Mouse (Mus musculus): ENCODE measurements around the gene Stmn3. TPM values are rescaled to one million over a fixed set of nuclear protein-coding genes. Genes with fewer than 3 reads are reported as not detected.

Gene Stmn3
- polyA plus RNA-seq, 1 experiment, result not detected

DNA sequence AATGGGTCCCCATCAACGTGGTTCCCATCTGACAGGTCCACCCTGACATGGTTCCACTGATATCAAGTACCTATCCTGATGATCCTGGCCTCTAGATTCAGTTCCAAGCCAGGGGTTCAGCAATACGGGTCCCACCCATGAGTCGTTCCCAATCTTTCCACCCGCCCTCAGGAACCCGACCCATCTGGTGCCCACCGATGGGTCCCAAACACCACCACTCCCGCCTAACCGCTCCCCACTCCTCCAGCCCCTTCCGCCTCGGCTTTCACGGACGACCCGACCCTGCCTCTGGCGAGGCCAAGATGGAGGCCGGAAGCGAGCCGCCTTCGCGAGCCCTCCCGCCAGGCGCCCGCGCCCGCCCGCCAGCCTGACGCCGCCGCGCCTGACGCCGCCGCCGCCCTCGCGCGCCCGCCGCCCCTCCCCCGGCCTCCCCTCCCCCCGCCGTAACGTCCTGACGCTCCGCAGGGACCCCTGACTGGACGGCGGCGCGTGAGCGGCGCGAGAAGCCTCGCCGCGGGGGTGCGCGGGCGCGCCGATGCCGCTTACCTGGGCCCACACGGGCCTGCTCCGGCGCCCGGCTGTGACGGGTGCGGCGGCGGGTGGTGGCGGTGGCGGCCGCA is 26.9 kb downstream of the Stmn3 start:
- peaks cover 22% of the 10 kb centered on the region for H3K36me3 ChIP-seq (replicated peaks; ENCODE audit: low read length)
- H3K4me3 ChIP-seq (replicated peaks), result peak overlapping the region; percentile 97

DNA sequence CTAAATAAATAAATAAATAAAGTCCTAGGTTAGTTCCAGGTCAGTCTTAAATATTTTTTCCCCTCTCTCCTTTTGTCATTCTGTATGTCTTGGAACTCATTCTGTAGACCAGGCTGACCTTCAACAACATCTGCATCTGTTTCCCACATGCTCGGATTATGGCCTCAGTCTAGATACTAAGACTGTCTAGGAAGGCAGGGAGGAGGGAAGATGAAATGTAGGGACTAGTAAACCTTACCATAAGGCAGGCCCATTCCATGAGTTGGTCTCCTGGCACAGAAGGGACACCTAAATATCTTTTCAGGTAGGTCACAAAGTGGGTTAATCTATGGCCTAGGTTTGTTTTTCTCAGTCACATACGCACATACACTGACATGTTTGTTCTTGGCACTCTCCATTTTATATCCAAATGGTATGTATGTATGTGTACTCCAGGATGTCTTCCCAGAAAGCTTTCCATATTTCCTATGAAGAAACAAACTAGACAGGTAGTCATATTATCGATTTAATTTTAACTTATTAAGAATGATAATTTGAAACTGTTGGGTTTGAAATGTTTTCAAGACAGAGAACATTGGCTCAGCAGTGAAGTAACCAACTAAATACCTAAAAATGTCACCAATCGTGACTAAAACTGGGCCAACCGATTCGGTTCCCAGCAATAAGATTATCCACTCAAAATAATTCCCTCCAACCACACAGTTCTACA is 27.5 kb downstream of the Stmn3 start:
- Histone ChIP-seq H3K36me3 (replicated peaks; ENCODE audit: low read length) (peaks cover 29% of the 10 kb centered on the region), H3K9me3 (no peaks in the 10 kb centered on the region), H3K4me3 (replicated peaks) (peak overlapping the region; percentile 97), H3K27me3 (replicated peaks) (no peaks in the 10 kb centered on the region), H3K4me1 (peaks cover 42% of the 10 kb centered on the region)
- no peak for TF ChIP-seq FLI1 (IDR thresholded peaks at IDR 0.05; ENCODE audit: low read length)
- TF ChIP-seq GATA1 (IDR thresholded peaks at IDR 0.05; ENCODE audit: borderline replicate concordance, low read length), result no peak

More for the DNA sequence above, 26.9 kb downstream of the Stmn3 start:
- Histone ChIP-seq H3K9me3 (no peaks in the 10 kb centered on the region), H3K4me1 (peaks cover 36% of the 10 kb centered on the region), H3K27me3 (replicated peaks) (no peaks in the 10 kb centered on the region)
- no peak for TF ChIP-seq GATA1 (IDR thresholded peaks at IDR 0.05; ENCODE audit: borderline replicate concordance, low read length)
- no peak for TF ChIP-seq FLI1 (IDR thresholded peaks at IDR 0.05; ENCODE audit: low read length)

DNA sequence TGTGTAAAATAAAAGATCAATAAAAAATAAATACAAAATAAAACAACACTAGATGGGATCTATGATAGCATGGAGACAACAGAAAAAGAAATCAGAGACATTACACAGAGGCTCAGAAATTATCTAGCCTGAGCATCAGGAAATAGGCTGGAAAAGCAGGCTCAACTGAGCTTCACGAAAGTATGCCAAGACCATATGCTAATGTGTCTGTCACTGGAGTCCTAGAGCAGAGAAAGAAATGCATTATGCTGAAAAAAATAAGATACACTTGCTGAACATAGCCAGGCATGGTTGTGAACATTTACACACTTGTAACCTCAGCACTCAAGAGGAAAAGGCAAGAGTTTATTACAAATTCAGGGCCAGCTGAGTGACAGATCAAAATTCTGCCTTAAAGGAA is 34.3 kb downstream of the Stmn3 start:
- no peaks in the 10 kb centered on the region for H3K9me3 ChIP-seq
- TF ChIP-seq GATA1 (IDR thresholded peaks at IDR 0.05; ENCODE audit: borderline replicate concordance, low read length) (no peak), FLI1 (IDR thresholded peaks at IDR 0.05; ENCODE audit: low read length) (no peak)
- H3K4me1 ChIP-seq, result peaks cover 17% of the 10 kb centered on the region
- no peaks in the 10 kb centered on the region for H3K27me3 ChIP-seq (replicated peaks)
- H3K4me3 ChIP-seq (replicated peaks), result no peak overlapping the region
- peaks cover 81% of the 10 kb centered on the region for H3K36me3 ChIP-seq (replicated peaks; ENCODE audit: low read length)

DNA sequence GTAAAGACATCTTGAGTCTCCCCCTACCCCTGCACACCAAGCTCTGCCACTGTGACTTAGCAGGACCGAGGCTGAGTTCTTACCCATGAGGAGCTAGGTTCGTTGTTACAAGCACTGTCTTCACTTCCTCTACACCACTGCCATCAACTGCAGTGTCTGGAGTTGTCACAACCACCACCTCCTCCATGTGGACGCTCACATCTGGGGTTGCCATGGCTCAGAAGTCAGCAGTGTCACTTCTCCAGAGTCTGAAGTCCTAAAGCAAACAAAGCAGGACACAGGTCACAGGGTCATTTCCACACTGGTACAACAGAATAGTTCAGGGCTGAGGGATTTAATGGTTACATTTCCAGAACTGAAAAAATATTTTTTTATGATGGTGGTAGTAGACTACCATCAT is 36.4 kb downstream of the Stmn3 start:
- no peak for TF ChIP-seq FLI1 (IDR thresholded peaks at IDR 0.05; ENCODE audit: low read length)
- TF ChIP-seq GATA1 (IDR thresholded peaks at IDR 0.05; ENCODE audit: borderline replicate concordance, low read length), result no peak
- H3K4me1 ChIP-seq, result peaks cover 16% of the 10 kb centered on the region
- no peaks in the 10 kb centered on the region for H3K9me3 ChIP-seq
- H3K36me3 ChIP-seq (replicated peaks; ENCODE audit: low read length), result peaks cover 89% of the 10 kb centered on the region
- no peaks in the 10 kb centered on the region for H3K27me3 ChIP-seq (replicated peaks)
- H3K4me3 ChIP-seq (replicated peaks), result no peak overlapping the region

DNA sequence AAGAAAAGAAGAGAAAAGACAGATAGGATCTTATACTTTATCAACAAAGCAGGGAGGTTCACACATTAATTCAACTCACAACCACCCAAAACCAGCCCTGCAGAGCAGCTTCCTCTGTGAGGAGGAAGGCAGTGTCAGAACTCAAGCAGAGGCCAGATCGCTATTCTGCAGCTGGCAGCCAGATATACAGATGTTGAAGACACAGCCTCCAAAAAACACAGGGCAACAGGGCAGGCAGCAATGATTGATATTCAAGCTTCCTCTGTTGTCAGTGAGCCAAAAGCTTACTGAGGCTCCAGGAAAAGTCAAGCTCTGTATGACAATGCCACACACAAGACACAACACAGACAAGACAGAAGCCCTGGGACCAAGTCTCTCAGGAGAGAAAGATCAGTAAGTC is 37.5 kb downstream of the Stmn3 start:
- no peak overlapping the region for H3K4me3 ChIP-seq (replicated peaks)
- H3K9me3 ChIP-seq, result no peaks in the 10 kb centered on the region
- no peaks in the 10 kb centered on the region for H3K27me3 ChIP-seq (replicated peaks)
- peaks cover 91% of the 10 kb centered on the region for H3K36me3 ChIP-seq (replicated peaks; ENCODE audit: low read length)
- TF ChIP-seq GATA1 (IDR thresholded peaks at IDR 0.05; ENCODE audit: borderline replicate concordance, low read length), result no peak
- no peak for TF ChIP-seq FLI1 (IDR thresholded peaks at IDR 0.05; ENCODE audit: low read length)
- peaks cover 10% of the 10 kb centered on the region for H3K4me1 ChIP-seq

DNA sequence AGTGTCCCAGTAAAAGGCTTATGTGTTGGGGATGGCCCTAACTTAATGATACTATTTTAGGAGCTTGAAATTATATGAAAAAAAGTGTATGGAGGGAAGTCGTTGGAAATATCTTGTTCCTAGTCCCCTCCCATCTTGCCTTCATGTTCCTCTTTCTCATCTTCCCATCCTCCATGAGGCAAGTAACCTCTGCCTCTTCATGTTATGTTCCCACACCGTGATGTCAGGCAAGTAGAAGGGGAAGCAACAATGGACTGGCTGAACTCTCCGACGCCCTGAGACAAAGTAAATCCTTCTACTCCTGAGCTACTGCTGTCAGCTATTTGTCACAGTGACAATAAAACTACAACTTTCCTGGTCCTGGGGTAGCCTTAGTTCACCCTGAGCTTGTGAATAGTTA is 39.7 kb downstream of the Stmn3 start:
- peaks cover 10% of the 10 kb centered on the region for H3K4me1 ChIP-seq
- no peak overlapping the region for H3K4me3 ChIP-seq (replicated peaks)
- peaks cover 93% of the 10 kb centered on the region for H3K36me3 ChIP-seq (replicated peaks; ENCODE audit: low read length)
- no peaks in the 10 kb centered on the region for H3K9me3 ChIP-seq
- TF ChIP-seq GATA1 (IDR thresholded peaks at IDR 0.05; ENCODE audit: borderline replicate concordance, low read length) (no peak), FLI1 (IDR thresholded peaks at IDR 0.05; ENCODE audit: low read length) (no peak)
- H3K27me3 ChIP-seq (replicated peaks), result no peaks in the 10 kb centered on the region

DNA sequence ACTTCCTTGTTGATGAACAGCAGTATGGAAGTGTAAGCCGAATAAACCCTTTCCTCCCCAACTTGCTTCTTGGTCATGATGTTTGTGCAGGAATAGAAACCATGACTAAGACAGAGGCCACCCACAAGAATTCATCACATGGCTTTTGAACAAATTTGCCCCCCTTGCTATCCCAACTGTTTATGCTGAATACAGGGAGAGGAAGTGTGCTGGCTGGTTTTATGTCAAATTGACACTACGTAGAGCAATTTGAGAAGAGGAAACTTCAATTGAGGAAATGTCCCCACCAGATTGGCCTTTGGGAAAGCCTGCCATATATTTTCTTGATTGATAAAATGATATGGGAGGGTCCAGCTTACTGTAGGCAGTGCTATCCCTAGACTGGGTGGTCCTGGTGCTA is 40.5 kb downstream of the Stmn3 start:
- TF ChIP-seq FLI1 (IDR thresholded peaks at IDR 0.05; ENCODE audit: low read length), result no peak
- TF ChIP-seq GATA1 (IDR thresholded peaks at IDR 0.05; ENCODE audit: borderline replicate concordance, low read length), result no peak
- peaks cover 93% of the 10 kb centered on the region for H3K36me3 ChIP-seq (replicated peaks; ENCODE audit: low read length)
- H3K9me3 ChIP-seq, result no peaks in the 10 kb centered on the region
- H3K4me1 ChIP-seq, result peaks cover 10% of the 10 kb centered on the region
- no peak overlapping the region for H3K4me3 ChIP-seq (replicated peaks)
- H3K27me3 ChIP-seq (replicated peaks), result no peaks in the 10 kb centered on the region

DNA sequence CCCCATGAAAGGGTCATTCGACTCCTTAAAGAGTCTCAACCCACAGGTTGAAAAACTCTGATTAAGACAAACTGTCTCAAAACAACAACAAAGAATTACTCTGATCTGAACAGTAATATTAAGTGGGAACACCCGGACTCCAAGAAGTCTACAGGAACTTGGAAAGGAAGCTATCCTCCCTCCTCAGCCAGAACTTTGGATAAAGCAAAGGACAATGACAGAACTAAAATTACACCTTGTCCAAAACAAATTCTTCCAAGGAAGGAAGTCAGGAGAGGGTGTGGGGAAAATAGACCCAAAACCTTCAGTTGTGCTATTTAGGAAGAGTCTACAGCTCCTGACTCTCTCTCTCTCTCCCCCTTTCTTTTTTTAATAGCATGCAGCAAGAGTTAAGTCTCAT is 42.2 kb downstream of the Stmn3 start:
- Histone ChIP-seq H3K4me1 (peaks cover 5% of the 10 kb centered on the region; the same call in 1 of the 2 replicates), H3K4me3 (replicated peaks) (no peak overlapping the region), H3K27me3 (replicated peaks) (no peaks in the 10 kb centered on the region), H3K9me3 (no peaks in the 10 kb centered on the region), H3K36me3 (replicated peaks; ENCODE audit: low read length) (peaks cover 92% of the 10 kb centered on the region)
- no peak for TF ChIP-seq GATA1 (IDR thresholded peaks at IDR 0.05; ENCODE audit: borderline replicate concordance, low read length)

DNA sequence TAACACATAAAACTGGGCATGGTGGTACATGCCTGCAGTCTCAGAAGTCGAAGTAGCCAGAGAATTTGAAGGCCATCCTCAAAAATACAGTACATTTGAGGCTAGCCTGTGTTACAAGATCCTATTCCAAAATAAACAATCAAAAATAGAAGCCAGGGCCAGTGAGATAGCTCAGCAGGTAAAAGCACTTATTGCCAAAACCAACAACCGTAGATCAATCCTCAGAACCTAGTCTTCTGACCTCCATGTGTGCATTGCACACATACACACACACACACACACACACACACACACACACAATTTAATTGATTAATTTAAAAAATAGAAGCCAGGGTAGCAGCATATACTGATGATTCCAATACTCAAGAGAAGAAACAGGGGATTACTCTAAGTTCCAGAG is 47.5 kb downstream of the Stmn3 start:
- TF ChIP-seq FLI1 (IDR thresholded peaks at IDR 0.05; ENCODE audit: low read length) (no peak), GATA1 (IDR thresholded peaks at IDR 0.05; ENCODE audit: borderline replicate concordance, low read length) (no peak)
- Histone ChIP-seq H3K36me3 (replicated peaks; ENCODE audit: low read length) (peaks cover 94% of the 10 kb centered on the region), H3K9me3 (no peaks in the 10 kb centered on the region), H3K4me1 (no peaks in the 10 kb centered on the region), H3K4me3 (replicated peaks) (no peak overlapping the region), H3K27me3 (replicated peaks) (no peaks in the 10 kb centered on the region)

Other genes starting within 250 kb of the Stmn3 start
- gene Kcnq2, start 179.2 kb downstream of the Stmn3 start, polyA plus RNA-seq (2012; ENCODE audit: insufficient read depth, low replicate concordance), result not detected in 2 replicates
- not detected in 2 replicates for gene Eef1a2, start 157.5 kb downstream of the Stmn3 start, polyA plus RNA-seq (2012; ENCODE audit: insufficient read depth, low replicate concordance)
- 257 and 509 TPM in 2 replicates for gene Ppdpf, start 127.3 kb downstream of the Stmn3 start, polyA plus RNA-seq (2012; ENCODE audit: insufficient read depth, low replicate concordance)
- not detected in 2 replicates for gene Ptk6, start 111.7 kb downstream of the Stmn3 start, polyA plus RNA-seq (2012; ENCODE audit: insufficient read depth, low replicate concordance)
- gene Srms, start 101.3 kb downstream of the Stmn3 start, polyA plus RNA-seq (2012; ENCODE audit: insufficient read depth, low replicate concordance), result not detected in 2 replicates
- not detected in 2 replicates for gene Fndc11, start 94.5 kb downstream of the Stmn3 start, polyA plus RNA-seq (2012; ENCODE audit: insufficient read depth, low replicate concordance)
- 1.9 and 2.3 TPM in 2 replicates for gene Helz2, start 72.5 kb downstream of the Stmn3 start, polyA plus RNA-seq (2012; ENCODE audit: insufficient read depth, low replicate concordance)
- gene Gmeb2, start 26.5 kb downstream of the Stmn3 start, polyA plus RNA-seq (2012; ENCODE audit: insufficient read depth, low replicate concordance), result 4.9 and 8.0 TPM in 2 replicates
- gene Rtel1, start 5.2 kb upstream of the Stmn3 start, polyA plus RNA-seq (2012; ENCODE audit: insufficient read depth, low replicate concordance), result 1.5 and 6.1 TPM in 2 replicates
- gene Zgpat, start 50.4 kb upstream of the Stmn3 start, polyA plus RNA-seq (2012; ENCODE audit: insufficient read depth, low replicate concordance), result 3.5 and 17.6 TPM in 2 replicates
- 5.0 and 9.7 TPM in 2 replicates for gene Arfrp1, start 50.9 kb upstream of the Stmn3 start, polyA plus RNA-seq (2012; ENCODE audit: insufficient read depth, low replicate concordance)
- gene Lime1, start 65.6 kb upstream of the Stmn3 start, polyA plus RNA-seq (2012; ENCODE audit: insufficient read depth, low replicate concordance), result 20.5 and 108 TPM in 2 replicates
- 0.16 TPM in 1 of 2 replicates, not detected in the other for gene Zbtb46, start 144.9 kb upstream of the Stmn3 start, polyA plus RNA-seq (2012; ENCODE audit: insufficient read depth, low replicate concordance)
- gene Abhd16b, start 178.7 kb upstream of the Stmn3 start, polyA plus RNA-seq (2012; ENCODE audit: insufficient read depth, low replicate concordance), result not detected in 2 replicates
- 7.5 and 38.2 TPM in 2 replicates for gene Tpd52l2, start 182.6 kb upstream of the Stmn3 start, polyA plus RNA-seq (2012; ENCODE audit: insufficient read depth, low replicate concordance)
- gene Dnajc5, start 206.0 kb upstream of the Stmn3 start, polyA plus RNA-seq (2012; ENCODE audit: insufficient read depth, low replicate concordance), result 10.4 and 13.9 TPM in 2 replicates